Mouse (Mus musculus): ENCODE measurements around the gene Wdr18.

DNA sequence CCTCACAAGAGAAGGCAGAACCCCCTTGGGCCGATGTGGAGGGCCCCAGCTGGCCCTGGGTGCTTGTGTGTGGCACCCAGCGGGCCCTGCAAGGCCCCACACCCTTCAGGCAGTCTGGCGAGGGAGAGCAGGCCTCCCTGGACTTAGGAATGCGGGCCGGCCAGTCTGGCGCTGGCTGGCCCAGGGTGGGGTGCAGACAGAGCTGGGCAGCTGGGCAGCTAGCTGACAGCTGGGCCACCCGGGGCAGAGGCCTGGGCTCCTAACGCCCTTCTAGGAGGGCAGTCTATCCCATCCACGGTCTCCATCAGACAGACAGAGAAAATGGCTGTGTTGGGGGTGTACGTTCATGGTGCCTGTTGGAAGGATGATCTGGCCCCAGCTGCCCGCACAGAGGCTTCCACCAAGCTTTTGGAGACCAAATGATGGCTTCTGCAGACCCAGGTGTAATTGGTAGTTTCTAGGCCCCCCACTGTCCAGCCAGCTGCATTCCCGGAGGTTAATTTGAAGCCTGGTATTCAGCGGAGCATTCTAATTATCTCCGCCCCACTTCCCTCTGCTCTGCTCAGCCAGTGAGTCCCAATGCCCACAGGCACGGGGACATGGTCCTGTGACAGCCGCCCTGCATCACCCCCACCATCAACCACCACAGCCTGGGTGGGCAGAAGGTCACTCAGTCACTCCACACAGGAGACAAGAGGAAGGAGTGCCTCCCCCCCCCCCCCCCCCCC lies 14.3 kb upstream of the Wdr18 start:
- TF ChIP-seq TBP (conservative IDR thresholded peaks at IDR 0.05; ENCODE audit: low read depth, low read length) (no peak), CTCF (conservative IDR thresholded peaks at IDR 0.05 in 1 of 2, IDR thresholded peaks at IDR 0.05 in 1 of 2; ENCODE audit: low read depth in 2 of 2, low read length in 2 of 2) (no peak), POLR2A (IDR thresholded peaks at IDR 0.05; ENCODE audit: low read depth, low read length) (no peak; the same call in 1 of the 2 replicates), SIN3A (IDR thresholded peaks at IDR 0.05; ENCODE audit: low read length) (no peak), MEF2A (IDR thresholded peaks at IDR 0.05; ENCODE audit: borderline replicate concordance, low read depth, low read length) (no peak), KAT2A (IDR thresholded peaks at IDR 0.05; ENCODE audit: insufficient replicate concordance, low read length) (no peak), TCF12 (IDR thresholded peaks at IDR 0.05; ENCODE audit: low read depth, low read length) (no peak), HCFC1 (IDR thresholded peaks at IDR 0.05; ENCODE audit: low read depth, low read length) (no peak), EP300 (IDR thresholded peaks at IDR 0.05; ENCODE audit: low read length) (no peak), ELF1 (IDR thresholded peaks at IDR 0.05; ENCODE audit: low read depth, low read length) (no peak), MAFK (IDR thresholded peaks at IDR 0.05; ENCODE audit: insufficient replicate concordance, low read length) (no peak), USF2 (conservative IDR thresholded peaks at IDR 0.05; ENCODE audit: low read depth, low read length) (no peak), ZNF384 (IDR thresholded peaks at IDR 0.05; ENCODE audit: low read depth, low read length) (no peak)
